Mouse (Mus musculus): Measurements from ENCODE around the gene Stx6. TPM values are rescaled to one million over a fixed set of nuclear protein-coding genes. Genes with fewer than 3 reads are reported as not detected.
A peak's percentile ranks its signal among the peaks of the same experiment; 100 is the strongest.

The Stx6 gene
- polyA plus RNA-seq, 1 experiment, result 3.2 TPM

DNA sequence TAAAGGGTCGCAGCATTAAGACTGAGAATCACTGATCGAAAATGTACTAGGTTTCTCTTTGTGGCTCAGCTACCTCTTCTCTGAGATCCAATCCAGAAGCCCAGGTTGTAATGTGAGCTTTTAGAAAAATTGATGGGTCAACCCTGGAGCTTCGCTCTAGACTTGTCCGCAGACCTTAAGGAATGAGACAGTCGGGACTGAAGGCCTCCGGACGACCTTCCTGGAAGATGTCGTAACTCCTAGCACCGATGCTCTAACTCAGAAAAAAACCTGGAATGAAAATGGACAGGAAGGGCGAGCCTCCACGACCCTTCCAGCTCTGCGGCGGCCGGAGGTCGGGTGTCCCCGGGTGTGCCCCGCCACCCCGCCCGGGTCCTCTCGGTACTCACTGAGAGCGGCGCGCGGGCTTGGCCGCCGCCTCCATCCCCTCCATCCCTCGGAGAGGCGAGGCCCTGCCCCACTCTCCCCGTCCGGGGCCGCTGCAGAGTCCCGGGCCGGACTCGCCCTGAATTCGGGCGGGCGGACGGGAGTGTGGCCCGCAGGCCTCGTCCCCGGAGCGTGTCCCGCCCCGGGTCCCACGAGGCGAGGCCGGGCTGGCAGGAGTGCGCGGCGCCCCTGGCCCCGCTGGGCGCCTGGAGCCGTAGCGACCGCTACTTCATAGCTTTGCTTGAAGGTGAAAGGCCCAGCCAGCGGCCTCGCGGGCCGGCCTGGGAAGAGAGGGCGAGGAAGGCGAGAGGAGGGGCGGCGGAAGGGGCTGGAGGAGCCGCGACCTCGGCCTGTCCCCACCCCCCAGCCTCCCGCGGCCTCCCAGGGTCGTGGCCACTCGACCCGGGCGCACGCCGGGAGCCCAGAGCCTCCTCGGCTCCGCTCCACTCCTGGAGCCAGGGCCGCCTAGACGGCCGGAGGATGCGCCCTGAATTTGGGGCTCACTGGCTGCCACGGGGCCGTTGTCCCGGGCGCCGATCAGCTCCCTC is 85.6 kb downstream of the Stx6 start, which contains the start of gene BC034090:
BC034090 (minus strand) TSS at position 648 of the 974 bp plus-strand sequence.
- Histone ChIP-seq H3K36me3 (ENCODE audit: control insufficient read depth) (no peaks in the 10 kb centered on the region), H3K9me3 (ENCODE audit: control insufficient read depth, low read length) (no peaks in the 10 kb centered on the region; the same call in 1 of the 2 replicates), H3K4me3 (replicated peaks) (peak within 1 kb of the TSS; percentile 26), H3K4me1 (ENCODE audit: control insufficient read depth) (peaks cover 3% of the 10 kb centered on the region; the same call in 1 of the 2 replicates), H3K27me3 (ENCODE audit: control insufficient read depth) (peaks cover 74% of the 10 kb centered on the region)
- TF ChIP-seq TAL1 (IDR thresholded peaks at IDR 0.05; ENCODE audit: low read length), result no peak
- no peak for TF ChIP-seq GATA1 (IDR thresholded peaks at IDR 0.05; ENCODE audit: low read length)

DNA sequence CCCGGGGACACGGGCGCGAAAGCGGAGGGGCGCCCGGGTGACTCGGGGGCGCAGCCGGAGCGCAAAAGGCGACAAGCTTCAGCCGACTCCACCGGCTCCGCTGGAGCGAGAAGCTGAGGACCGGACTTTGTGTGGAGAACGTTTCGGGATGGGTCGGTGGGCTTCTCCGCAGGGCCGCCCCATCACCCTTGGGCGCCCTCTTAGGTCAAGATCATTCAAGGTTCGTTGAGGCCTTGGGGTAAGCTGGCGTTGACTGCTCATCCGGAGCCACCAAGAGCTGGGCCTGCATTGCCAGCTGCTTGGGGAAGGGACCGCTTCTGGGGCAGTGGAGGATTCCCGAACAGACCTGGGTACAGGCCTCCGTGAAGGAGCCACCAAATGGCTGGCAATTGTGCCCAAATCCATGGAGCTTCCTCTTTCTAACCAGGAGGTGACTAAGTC is 86.3 kb downstream of the Stx6 start:
- Histone ChIP-seq H3K9me3 (ENCODE audit: control insufficient read depth, low read length) (no peaks in the 10 kb centered on the region; the same call in 1 of the 2 replicates), H3K4me3 (replicated peaks) (no peak overlapping the region), H3K4me1 (ENCODE audit: control insufficient read depth) (peaks cover 3% of the 10 kb centered on the region; the same call in 1 of the 2 replicates), H3K36me3 (ENCODE audit: control insufficient read depth) (no peaks in the 10 kb centered on the region), H3K27me3 (ENCODE audit: control insufficient read depth) (peaks cover 79% of the 10 kb centered on the region)
- TF ChIP-seq GATA1 (IDR thresholded peaks at IDR 0.05; ENCODE audit: low read length) (no peak), TAL1 (IDR thresholded peaks at IDR 0.05; ENCODE audit: low read length) (no peak)

DNA sequence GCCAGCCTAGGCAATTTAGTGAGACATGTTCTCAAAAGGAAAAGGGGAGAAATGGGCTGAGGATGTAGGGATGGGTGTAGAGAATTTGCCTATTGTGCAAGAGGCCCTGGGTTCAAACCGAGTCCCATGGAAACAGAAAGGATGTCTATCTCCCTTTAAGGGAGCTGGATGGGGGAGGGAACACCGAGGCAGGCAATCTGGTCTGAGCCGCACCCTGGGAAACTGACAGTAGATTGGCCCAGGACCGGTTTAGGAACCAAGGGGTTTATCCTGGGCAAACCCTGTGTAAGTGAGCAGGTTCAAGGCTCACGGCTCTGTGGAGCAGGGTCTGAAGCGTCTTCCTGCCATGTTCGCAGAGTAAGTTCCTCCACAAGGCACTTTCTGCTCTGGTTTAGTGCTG is 87.0 kb downstream of the Stx6 start:
- Histone ChIP-seq H3K4me1 (ENCODE audit: control insufficient read depth) (peaks cover 3% of the 10 kb centered on the region; the same call in 1 of the 2 replicates), H3K9me3 (ENCODE audit: control insufficient read depth, low read length) (no peaks in the 10 kb centered on the region; the same call in 1 of the 2 replicates), H3K36me3 (ENCODE audit: control insufficient read depth) (no peaks in the 10 kb centered on the region), H3K27me3 (ENCODE audit: control insufficient read depth) (peaks cover 81% of the 10 kb centered on the region), H3K4me3 (replicated peaks) (no peak overlapping the region)
- TF ChIP-seq GATA1 (IDR thresholded peaks at IDR 0.05; ENCODE audit: low read length) (no peak), TAL1 (IDR thresholded peaks at IDR 0.05; ENCODE audit: low read length) (no peak)

DNA sequence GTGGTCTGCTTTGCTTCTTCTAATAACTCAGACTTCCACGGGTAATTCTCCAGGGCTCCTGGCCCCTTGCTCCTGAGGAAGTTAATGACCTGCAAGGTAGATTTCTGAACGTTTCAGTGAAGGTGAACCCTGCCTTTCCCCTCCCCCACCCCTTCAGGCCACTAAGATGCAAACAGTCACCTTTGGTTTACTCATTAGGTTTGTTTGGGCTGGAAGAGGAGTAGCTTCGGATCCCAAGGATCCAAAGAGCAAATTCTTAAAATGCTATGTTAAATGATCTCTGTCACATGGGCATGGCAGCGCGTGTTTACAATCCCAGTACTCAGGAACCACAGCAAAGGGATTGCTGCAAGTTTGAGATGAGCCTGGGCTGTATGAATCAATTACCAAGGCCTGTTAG is 88.9 kb downstream of the Stx6 start:
- TF ChIP-seq TAL1 (IDR thresholded peaks at IDR 0.05; ENCODE audit: low read length), result no peak
- no peak for TF ChIP-seq GATA1 (IDR thresholded peaks at IDR 0.05; ENCODE audit: low read length)
- H3K9me3 ChIP-seq (ENCODE audit: control insufficient read depth, low read length), result no peaks in the 10 kb centered on the region; the same call in 1 of the 2 replicates
- no peak overlapping the region for H3K4me3 ChIP-seq (replicated peaks)
- peaks cover 67% of the 10 kb centered on the region for H3K27me3 ChIP-seq (ENCODE audit: control insufficient read depth)
- H3K4me1 ChIP-seq (ENCODE audit: control insufficient read depth), result peaks cover 11% of the 10 kb centered on the region
- H3K36me3 ChIP-seq (ENCODE audit: control insufficient read depth), result no peaks in the 10 kb centered on the region

DNA sequence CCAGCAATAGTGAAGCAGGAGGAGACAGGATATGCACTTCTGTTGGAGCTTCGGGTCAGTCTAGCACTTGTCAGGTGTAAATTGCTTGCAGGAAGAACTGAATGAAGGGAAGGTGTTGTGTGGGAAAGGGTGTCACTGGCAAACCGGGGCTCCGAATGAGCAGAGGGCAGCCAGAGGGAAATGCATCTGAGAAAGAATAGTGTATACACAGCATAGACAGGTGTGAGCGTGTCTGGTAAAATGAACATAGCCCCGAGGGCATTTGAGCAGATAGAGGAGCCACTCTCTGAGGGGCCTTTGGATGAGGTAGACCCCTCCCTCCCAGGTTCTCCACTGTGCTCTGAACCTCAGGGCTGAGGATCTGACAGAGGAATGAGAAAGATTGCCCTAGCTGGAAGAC is 89.5 kb downstream of the Stx6 start:
- no peaks in the 10 kb centered on the region for H3K36me3 ChIP-seq (ENCODE audit: control insufficient read depth)
- TF ChIP-seq TAL1 (IDR thresholded peaks at IDR 0.05; ENCODE audit: low read length), result no peak
- no peak for TF ChIP-seq GATA1 (IDR thresholded peaks at IDR 0.05; ENCODE audit: low read length)
- peaks cover 17% of the 10 kb centered on the region for H3K4me1 ChIP-seq (ENCODE audit: control insufficient read depth)
- peaks cover 62% of the 10 kb centered on the region for H3K27me3 ChIP-seq (ENCODE audit: control insufficient read depth)
- H3K9me3 ChIP-seq (ENCODE audit: control insufficient read depth, low read length), result no peaks in the 10 kb centered on the region; the same call in 1 of the 2 replicates
- no peak overlapping the region for H3K4me3 ChIP-seq (replicated peaks)

DNA sequence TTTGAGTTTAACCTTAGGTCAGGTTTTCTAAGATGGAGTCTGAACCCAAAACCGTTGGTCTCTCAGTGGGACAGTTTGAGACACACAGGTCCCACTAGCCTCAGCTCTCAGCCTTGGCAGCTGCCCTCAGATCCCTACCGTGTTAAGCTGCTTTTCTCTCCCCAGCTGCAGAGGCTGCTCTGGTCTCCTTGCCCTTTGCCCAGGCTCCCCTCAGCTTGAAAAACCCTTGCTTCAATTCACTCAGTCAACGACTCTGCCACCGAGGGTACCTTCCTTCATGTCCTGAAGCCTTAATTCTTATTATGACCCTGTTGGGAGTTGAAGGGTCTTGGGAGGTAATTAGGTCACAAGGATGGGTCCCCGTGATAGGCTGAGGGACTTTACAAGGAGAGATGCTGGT is 91.4 kb downstream of the Stx6 start:
- no peak for TF ChIP-seq TAL1 (IDR thresholded peaks at IDR 0.05; ENCODE audit: low read length)
- TF ChIP-seq GATA1 (IDR thresholded peaks at IDR 0.05; ENCODE audit: low read length), result no peak
- Histone ChIP-seq H3K4me3 (replicated peaks) (no peak overlapping the region), H3K4me1 (ENCODE audit: control insufficient read depth) (peaks cover 18% of the 10 kb centered on the region), H3K36me3 (ENCODE audit: control insufficient read depth) (no peaks in the 10 kb centered on the region), H3K27me3 (ENCODE audit: control insufficient read depth) (peaks cover 44% of the 10 kb centered on the region), H3K9me3 (ENCODE audit: control insufficient read depth, low read length) (no peaks in the 10 kb centered on the region; the same call in 1 of the 2 replicates)

DNA sequence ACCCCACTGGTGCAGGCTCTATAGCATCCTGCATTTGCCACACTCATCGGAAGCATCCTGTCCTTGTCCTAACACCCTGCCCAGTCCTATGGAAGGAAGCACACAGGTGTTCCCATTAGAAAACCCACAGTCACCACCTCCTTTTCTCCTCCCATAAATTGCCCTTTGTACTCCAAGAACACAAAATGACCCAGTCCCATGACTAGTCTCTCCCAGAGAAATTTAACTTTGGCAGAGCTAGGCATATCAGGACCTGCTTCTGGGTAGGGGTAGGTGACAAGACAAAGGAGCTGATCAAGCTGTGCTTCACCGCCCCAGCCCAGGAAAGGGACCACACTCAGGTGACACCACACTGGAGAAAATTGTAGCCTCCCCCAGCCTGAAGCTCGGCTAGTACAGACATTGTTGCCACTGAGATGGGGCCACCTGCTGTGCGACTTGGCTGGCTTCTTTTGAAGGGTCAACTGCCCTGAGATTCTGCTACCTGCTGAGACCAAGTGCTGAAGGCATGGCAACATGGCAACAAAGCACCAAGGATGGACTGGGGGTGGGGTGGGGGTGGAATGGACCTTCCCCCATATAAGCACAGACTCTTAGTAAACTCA is 92.1 kb downstream of the Stx6 start:
- Histone ChIP-seq H3K4me1 (ENCODE audit: control insufficient read depth) (peaks cover 18% of the 10 kb centered on the region), H3K27me3 (ENCODE audit: control insufficient read depth) (peaks cover 36% of the 10 kb centered on the region), H3K9me3 (ENCODE audit: control insufficient read depth, low read length) (no peaks in the 10 kb centered on the region), H3K36me3 (ENCODE audit: control insufficient read depth) (no peaks in the 10 kb centered on the region), H3K4me3 (replicated peaks) (no peak overlapping the region)
- no peak for TF ChIP-seq GATA1 (IDR thresholded peaks at IDR 0.05; ENCODE audit: low read length)
- no peak for TF ChIP-seq TAL1 (IDR thresholded peaks at IDR 0.05; ENCODE audit: low read length)

DNA sequence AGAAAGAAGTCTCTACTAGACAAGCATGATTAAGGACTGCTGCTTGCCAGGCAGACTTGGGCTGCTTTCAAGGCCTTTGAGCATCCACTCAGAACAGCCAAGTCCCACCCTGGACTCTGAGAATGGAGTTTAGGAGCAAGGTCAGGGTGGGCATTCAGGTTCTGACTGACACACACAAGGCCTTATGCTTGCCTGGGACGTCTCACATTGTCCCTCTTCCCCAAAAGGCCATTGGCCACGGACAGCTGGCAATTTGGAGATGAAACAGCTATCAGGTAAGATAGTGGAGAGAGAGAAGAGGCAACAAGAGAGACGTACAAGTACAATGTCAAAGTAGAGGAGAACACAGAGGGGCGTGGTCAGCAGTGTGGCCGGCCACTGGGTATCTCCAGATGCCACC is 93.1 kb downstream of the Stx6 start:
- TF ChIP-seq TAL1 (IDR thresholded peaks at IDR 0.05; ENCODE audit: low read length) (no peak), GATA1 (IDR thresholded peaks at IDR 0.05; ENCODE audit: low read length) (no peak)
- Histone ChIP-seq H3K27me3 (ENCODE audit: control insufficient read depth) (peaks cover 27% of the 10 kb centered on the region), H3K36me3 (ENCODE audit: control insufficient read depth) (no peaks in the 10 kb centered on the region), H3K9me3 (ENCODE audit: control insufficient read depth, low read length) (no peaks in the 10 kb centered on the region), H3K4me1 (ENCODE audit: control insufficient read depth) (peaks cover 18% of the 10 kb centered on the region), H3K4me3 (replicated peaks) (no peak overlapping the region)

DNA sequence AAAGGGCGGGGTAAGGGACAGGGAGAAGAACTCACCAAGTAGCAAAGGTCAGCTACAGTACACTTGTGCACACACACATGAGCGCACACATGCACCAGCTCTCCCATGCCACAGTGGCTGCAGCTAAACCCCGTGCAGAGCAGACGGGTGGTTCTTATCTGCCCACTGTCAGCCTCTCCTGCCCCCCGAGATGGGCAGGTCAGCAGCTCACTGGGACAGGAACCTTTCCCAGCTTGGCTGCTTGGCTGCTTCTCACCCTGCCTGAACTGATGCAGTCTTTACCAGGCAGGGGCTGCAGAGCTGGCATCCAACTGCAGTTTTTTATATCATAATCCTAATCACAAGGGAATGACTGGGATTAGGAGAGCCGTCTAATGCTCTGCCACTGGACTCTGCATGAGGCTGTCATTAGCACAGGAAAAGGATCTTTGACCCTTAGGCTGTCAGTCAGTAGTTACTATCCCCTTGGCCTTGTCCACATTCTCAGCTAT is 94.2 kb downstream of the Stx6 start:
- Histone ChIP-seq H3K9me3 (ENCODE audit: control insufficient read depth, low read length) (no peaks in the 10 kb centered on the region), H3K4me1 (ENCODE audit: control insufficient read depth) (peaks cover 18% of the 10 kb centered on the region), H3K27me3 (ENCODE audit: control insufficient read depth) (peaks cover 16% of the 10 kb centered on the region), H3K4me3 (replicated peaks) (no peak overlapping the region), H3K36me3 (ENCODE audit: control insufficient read depth) (no peaks in the 10 kb centered on the region)
- TF ChIP-seq TAL1 (IDR thresholded peaks at IDR 0.05; ENCODE audit: low read length), result no peak
